Mouse (Mus musculus) cerebellum, adult 2 months (tissue): Measurements from ENCODE around the gene Wnt3a.

Experiments used
- CTCF ChIP-seq: fragments of 200-500 bp; IDR thresholded peaks from 2 replicates; pipeline ENCODE4 v1.5.1; 2011; ENCODE audit warnings: low read depth, mild to moderate bottlenecking, control low read depth, low read length, moderate library complexity, borderline replicate concordance; ENCODE audit not compliant: insufficient read depth
- POLR2A ChIP-seq: fragments of 200-500 bp; IDR thresholded peaks from 2 replicates; pipeline ENCODE4 v1.6.1; 2011; ENCODE audit warnings: low read length, control low read depth, borderline replicate concordance; ENCODE audit not compliant: insufficient read depth

GRCm38 (mm10) chr11:59329616-59330015 lies 39.1 kb upstream of the Wnt3a start:
- TF ChIP-seq CTCF (no peak), POLR2A (no peak)
